Mouse (Mus musculus): Measurements from ENCODE around the gene Dxo.
"Not testable (repeated sequence)": the region's sequence is repeated elsewhere in the genome, so short reads cannot be mapped to it uniquely, and the experiment has no call there.

Gene Dxo

GRCm38 (mm10) chr17:34836856-34837221, at the start of gene Dxo, which contains the start of gene Stk19:
Gene Dxo, plus strand, starts transcription at chr17:34837019.
Gene Stk19, minus strand, starts transcription at chr17:34836945.
- peak; percentile 93 to 94 for DNase-seq

- no peak for DNase-seq
These were observed 41.8 kb upstream of the Dxo start for GRCm38 (mm10) chr17:34795016-34795415.

GRCm38 (mm10) chr17:34795633-34796032, 41.2 kb upstream of the Dxo start:
- peak; percentile 49 to 53 for DNase-seq

- DNase-seq, result no peak
These were observed 40.3 kb upstream of the Dxo start for GRCm38 (mm10) chr17:34796311-34797140.

GRCm38 (mm10) chr17:34797211-34797995, 39.4 kb upstream of the Dxo start:
- DNase-seq, result not testable (repeated sequence)

- DNase-seq, result not testable (repeated sequence)
These were observed 38.7 kb upstream of the Dxo start for GRCm38 (mm10) chr17:34798071-34798470.

GRCm38 (mm10) chr17:34798866-34799530, 37.8 kb upstream of the Dxo start:
- no peak for DNase-seq

GRCm38 (mm10) chr17:34799531-34799925, 37.3 kb upstream of the Dxo start:
- DNase-seq, result no peak

- not testable (repeated sequence) for DNase-seq
These were observed 36.0 kb upstream of the Dxo start for GRCm38 (mm10) chr17:34800781-34801305.

- DNase-seq, result not testable (repeated sequence)
These were observed 34.1 kb upstream of the Dxo start for GRCm38 (mm10) chr17:34802756-34803155.

- DNase-seq, result not testable (repeated sequence)
These were observed 33.5 kb upstream of the Dxo start for GRCm38 (mm10) chr17:34803367-34803766.

- DNase-seq, result not testable (repeated sequence)
These were observed 32.5 kb upstream of the Dxo start, which contains the start of gene Cyp21a1 for GRCm38 (mm10) chr17:34804301-34804700. Gene Cyp21a1, minus strand, starts transcription at chr17:34804561.

- DNase-seq, result peak; percentile 15 to 33
These were observed 31.8 kb upstream of the Dxo start for GRCm38 (mm10) chr17:34804871-34805562.

- no peak for DNase-seq
These were observed 29.6 kb upstream of the Dxo start for GRCm38 (mm10) chr17:34807176-34807575.

GRCm38 (mm10) chr17:34808599-34809205, 28.1 kb upstream of the Dxo start:
- DNase-seq, result no peak

- not testable (repeated sequence) for DNase-seq
These were observed 26.4 kb upstream of the Dxo start for GRCm38 (mm10) chr17:34810411-34810810.

GRCm38 (mm10) chr17:34810811-34811210, 26.0 kb upstream of the Dxo start:
- not testable (repeated sequence) for DNase-seq

GRCm38 (mm10) chr17:34811275-34811674, 25.5 kb upstream of the Dxo start:
- DNase-seq, result no peak

- peak; percentile 64 to 72 for DNase-seq
These were observed 23.1 kb upstream of the Dxo start for GRCm38 (mm10) chr17:34813747-34814146.

GRCm38 (mm10) chr17:34814818-34815370, 21.9 kb upstream of the Dxo start:
- DNase-seq, result no peak

GRCm38 (mm10) chr17:34830776-34831175, 6.0 kb upstream of the Dxo start:
- not testable (repeated sequence) for DNase-seq

All from B cell, adult 2 months (primary cell).